Mouse (Mus musculus) lung, postnatal 0 days (tissue): ENCODE results near the gene Mon2.

Experiments used
- CTCF ChIP-seq: IDR thresholded peaks from 2 replicates; pipeline ENCODE4 v1.5.1; 2016; ENCODE audit warnings: antibody characterized with exemption, mild to moderate bottlenecking
- EP300 ChIP-seq: IDR thresholded peaks from 2 replicates; pipeline ENCODE4 v1.6.1; 2016; ENCODE audit warnings: antibody characterized with exemption, mild to moderate bottlenecking, control low read depth

DNA sequence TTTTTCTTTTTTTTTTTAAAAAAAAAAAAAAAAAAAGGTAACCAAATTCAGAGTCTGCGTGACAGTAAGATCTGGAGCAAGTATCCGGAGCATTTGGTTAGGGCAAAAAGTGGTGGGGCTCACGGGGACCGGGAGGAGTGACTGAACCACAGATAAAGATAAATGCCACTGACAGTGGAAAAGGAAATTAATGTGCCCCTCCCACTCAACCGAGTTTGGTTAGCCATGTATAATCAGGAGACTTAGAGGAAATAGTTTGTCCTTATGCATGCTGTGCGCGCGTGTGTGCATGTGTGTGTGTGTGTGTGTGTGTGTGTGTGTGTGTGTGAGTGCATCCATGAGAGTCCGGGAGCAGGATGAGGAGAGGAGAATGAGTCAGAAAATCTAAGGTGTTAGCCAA lies 100.3 kb downstream of the Mon2 start:
- TF ChIP-seq CTCF (no peak), EP300 (no peak)
